Comparison of ENCODE assay signal across 27 mouse cellular contexts in the genomic region with DNA sequence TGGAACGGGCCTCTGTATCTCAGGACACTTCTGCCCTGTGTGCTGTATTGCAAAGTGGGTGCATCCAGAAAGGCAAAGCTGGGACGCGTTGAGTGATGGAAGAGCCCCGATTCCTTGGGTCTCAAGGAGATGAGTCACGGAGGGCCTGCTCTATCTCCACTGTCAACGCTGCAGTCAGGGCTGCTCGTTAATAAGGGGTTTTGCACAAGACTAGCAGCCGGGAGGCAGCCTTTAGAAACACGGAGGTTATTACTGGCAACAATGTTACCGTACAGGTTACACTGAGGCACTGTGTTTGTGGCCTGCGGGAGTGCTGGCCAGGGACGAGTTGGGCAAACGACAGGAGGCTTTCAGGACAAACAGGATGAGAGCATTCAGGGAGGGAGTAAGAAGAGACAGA. TPM values are rescaled to one million over a fixed set of nuclear protein-coding genes. Genes with fewer than 3 reads are reported as not detected.
DNase-seq lines count a peak whose midpoint lies in the region; ATAC-seq lines count a peak whose summit lies in the region.
"Had no signal": no experiment of that assay in that cellular context is flagged by ENCODE, and none has a peak within 500 bp of the region (broad histone marks: within the 10 kb centered on the region; RNA-seq: fewer than 3 reads in every experiment).

No protein-coding gene starts in this region.

- H3K36me3 ChIP-seq in heart, embryonic 11.5 days (ENCODE audit: control insufficient read depth, insufficient read depth, low read length), result no peaks in the 10 kb centered on the region
- H3K36me3 ChIP-seq: embryonic facial prominence, embryonic 12.5 days; forebrain, embryonic 10.5 days; hindbrain, embryonic 13.5 days had no signal

- no peaks in the 10 kb centered on the region; the same call in 1 of the 2 replicates for H3K4me1 ChIP-seq in heart, embryonic 11.5 days (ENCODE audit: control insufficient read depth, insufficient read depth, low read length)
- H3K4me1 ChIP-seq: embryonic facial prominence, embryonic 12.5 days; forebrain, embryonic 10.5 days; hindbrain, embryonic 13.5 days had no signal

- peak overlapping the region; percentile 39 for H3K4me2 ChIP-seq in heart, embryonic 11.5 days
- H3K4me2 ChIP-seq: embryonic facial prominence, embryonic 12.5 days; hindbrain, embryonic 13.5 days had no signal

- ATAC-seq in heart, embryonic 11.5 days (replicated peaks; ENCODE audit: insufficient number of reproducible peaks, low FRiP score, low TSS enrichment), result no peak
- no peak for ATAC-seq in erythroid progenitor cell, adult 5-6 weeks (replicated peaks; ENCODE audit: low FRiP score, poor library complexity, severe bottlenecking)
- ATAC-seq: forebrain, embryonic 14.5 days; hindbrain, postnatal 0 days had no signal

- H3K4me3 ChIP-seq in heart, embryonic 11.5 days (ENCODE audit: low read depth, low read length), result no peak overlapping the region; the same call in 1 of the 2 replicates
- H3K4me3 ChIP-seq: embryonic facial prominence, embryonic 12.5 days; forebrain, embryonic 10.5 days; hindbrain, embryonic 13.5 days had no signal

- peak overlapping the region; percentile 15; the same call in 1 of the 2 replicates for H3K27ac ChIP-seq in heart, embryonic 11.5 days (ENCODE audit: low read depth, low read length)
- H3K27ac ChIP-seq: embryonic facial prominence, embryonic 12.5 days; forebrain, embryonic 10.5 days; hindbrain, embryonic 13.5 days; hindbrain, postnatal 0 days had no signal

- no peaks in the 10 kb centered on the region for H3K27me3 ChIP-seq in heart, embryonic 11.5 days (ENCODE audit: control insufficient read depth, insufficient read depth, low read length)
- H3K27me3 ChIP-seq: embryonic facial prominence, embryonic 12.5 days had no signal

- no peak for DNase-seq in heart, adult 18-20 months
- DNase-seq in MN1 (ENCODE audit: low spot score), result peak; percentile 65
- DNase-seq in fat pad, adult 2 months (ENCODE audit: extremely low read depth, low read depth, low spot score), result peak; percentile 5
- DNase-seq in testis, postnatal 10 days (ENCODE audit: low spot score), result peak; percentile 49
- no peak for DNase-seq in frontal cortex, postnatal 25 days (ENCODE audit: low spot score in 2 of 2)
- DNase-seq in ovary, postnatal 14 days (ENCODE audit: low spot score), result no peak
- DNase-seq: adrenal gland, adult 8-10 months; cerebellum, adult 11-12 months; cerebellum, adult 9-10 months; cerebellum, postnatal 25 days; gastrocnemius, postnatal 10 days; heart, postnatal 10 days; kidney, adult 11 months had no signal

- H3K9me3 ChIP-seq in heart, embryonic 11.5 days (replicated peaks; ENCODE audit: control insufficient read depth, low read length), result no peaks in the 10 kb centered on the region
- H3K9me3 ChIP-seq: embryonic facial prominence, embryonic 12.5 days; forebrain, embryonic 10.5 days; hindbrain, embryonic 13.5 days had no signal

- 30% methylated on average over 13 of the region's 13 CpGs for WGBS in heart, embryonic 11.5 days (ENCODE audit: insufficient replicate concordance)

- H3K9ac ChIP-seq in heart, embryonic 11.5 days (ENCODE audit: low read depth, low read length), result no peak overlapping the region
- H3K9ac ChIP-seq: embryonic facial prominence, embryonic 12.5 days; hindbrain, embryonic 13.5 days had no signal

RNA-seq across cellular contexts. Expression of gene Lyg2, which starts 1.4 kb away (rescaled TPM):
- polyA plus RNA-seq in heart, embryonic 11.5 days (2014; fragmentation: Nextera tagmentation; extraction: Ambion mirVana), result not detected in 2 replicates
- not detected for total RNA-seq in heart, adult 18-20 months (2021)
- not detected in 2 replicates for total RNA-seq in erythroid progenitor cell, adult 5-6 weeks (2015; ENCODE audit: low replicate concordance)
- not detected in 2 replicates for total RNA-seq in erythroid progenitor cell, adult 5-6 weeks (2017; ENCODE audit: low replicate concordance)
- total RNA-seq: adrenal gland, adult 8-10 months; adrenal gland, postnatal 4 days; CH12.LX; gastrocnemius, postnatal 10 days; gastrocnemius, postnatal 4 days; heart, postnatal 10 days; hematopoietic stem cell, adult 5-6 weeks; hindbrain, postnatal 0 days had no signal
- polyA plus RNA-seq: embryonic facial prominence, embryonic 12.5 days; forebrain, embryonic 10.5 days; forebrain, embryonic 14.5 days; heart, embryonic 14.5 days; hindbrain, embryonic 13.5 days; hindbrain, postnatal 0 days; intestine, embryonic 14.5 days had no signal

RNA-seq across cellular contexts. Expression of gene Mrpl30, which starts 27.4 kb away (rescaled TPM):
- polyA plus RNA-seq in heart, embryonic 11.5 days (2014; fragmentation: Nextera tagmentation; extraction: Ambion mirVana), result 260 and 280 TPM in 2 replicates
- total RNA-seq in heart, adult 18-20 months (2021), result 100 to 1,000 TPM; 418 to 431 TPM
- 83.0 and 94.1 TPM in 2 replicates for total RNA-seq in erythroid progenitor cell, adult 5-6 weeks (2015; ENCODE audit: low replicate concordance)
- total RNA-seq in erythroid progenitor cell, adult 5-6 weeks (2017; ENCODE audit: low replicate concordance), result 41.1 and 57.8 TPM in 2 replicates

RNA-seq across cellular contexts. Expression of gene Mitd1, which starts 27.5 kb away (rescaled TPM):
- polyA plus RNA-seq in heart, embryonic 11.5 days (2014; fragmentation: Nextera tagmentation; extraction: Ambion mirVana), result 15.9 and 16.4 TPM in 2 replicates
- 1 to 10 TPM; 3.6 to 4.3 TPM for total RNA-seq in heart, adult 18-20 months (2021)
- total RNA-seq in erythroid progenitor cell, adult 5-6 weeks (2015; ENCODE audit: low replicate concordance), result 12.2 and 32.1 TPM in 2 replicates
- 24.4 and 26.6 TPM in 2 replicates for total RNA-seq in erythroid progenitor cell, adult 5-6 weeks (2017; ENCODE audit: low replicate concordance)

RNA-seq across cellular contexts. Expression of gene Lyg1, which starts 39.9 kb away (rescaled TPM):
- polyA plus RNA-seq in heart, embryonic 11.5 days (2014; fragmentation: Nextera tagmentation; extraction: Ambion mirVana), result not detected in 2 replicates
- total RNA-seq in heart, adult 18-20 months (2021), result not detected
- total RNA-seq in erythroid progenitor cell, adult 5-6 weeks (2015; ENCODE audit: low replicate concordance), result not detected in 2 replicates
- not detected in 2 replicates for total RNA-seq in erythroid progenitor cell, adult 5-6 weeks (2017; ENCODE audit: low replicate concordance)
- total RNA-seq: adrenal gland, adult 8-10 months; adrenal gland, postnatal 4 days; CH12.LX; gastrocnemius, postnatal 10 days; gastrocnemius, postnatal 4 days; heart, postnatal 10 days; hematopoietic stem cell, adult 5-6 weeks; hindbrain, postnatal 0 days had no signal
- polyA plus RNA-seq: cortical plate, adult 2 months; embryonic facial prominence, embryonic 12.5 days; forebrain, embryonic 10.5 days; forebrain, embryonic 14.5 days; heart, embryonic 14.5 days; hindbrain, embryonic 13.5 days; hindbrain, postnatal 0 days; intestine, embryonic 14.5 days had no signal

RNA-seq across cellular contexts. Expression of gene Lipt1, which starts 46.1 kb away (rescaled TPM):
- polyA plus RNA-seq in heart, embryonic 11.5 days (2014; fragmentation: Nextera tagmentation; extraction: Ambion mirVana), result 8.3 and 9.9 TPM in 2 replicates
- 10 to 100 TPM; 13.6 to 13.7 TPM for total RNA-seq in heart, adult 18-20 months (2021)
- total RNA-seq in erythroid progenitor cell, adult 5-6 weeks (2015; ENCODE audit: low replicate concordance), result 2.5 TPM in 1 of 2 replicates, not detected in the other
- 0.38 and 0.77 TPM in 2 replicates for total RNA-seq in erythroid progenitor cell, adult 5-6 weeks (2017; ENCODE audit: low replicate concordance)

Comparison
In these comparisons a context has a peak if more than half of its experiments do, and no peak if none do; other contexts are left out.
1. DNase-seq: peak in MN1 (single experiment), fat pad, adult 2 months (single experiment) and testis, postnatal 10 days (single experiment); none in heart, adult 18-20 months (0 of 2), frontal cortex, postnatal 25 days (0 of 2) and ovary, postnatal 14 days (single experiment).
2. RNA of gene Mrpl30, which starts 27.4 kb away (total RNA-seq): 418 to 431 TPM in heart, adult 18-20 months; 41.1 to 94.1 TPM in erythroid progenitor cell, adult 5-6 weeks; every median in the first group is over 4 times any median in the second.